Mouse (Mus musculus) brain, embryonic 14.5 days (tissue): ENCODE measurements around the gene Ptprt. TPM values are rescaled to one million over a fixed set of nuclear protein-coding genes. Genes with fewer than 3 reads are reported as not detected.
A peak's percentile ranks its signal among the peaks of the same experiment; 100 is the strongest.

Experiments used
- DNase-seq: peaks from one replicate; pipeline ENCODE4 v3.0.0-alpha.2; 2011; ENCODE audit warnings: low read depth
- CTCF ChIP-seq: fragments of 200-500 bp; IDR thresholded peaks from 2 replicates; pipeline ENCODE4 v1.5.1; 2012; ENCODE audit warnings: inconsistent platforms, mild to moderate bottlenecking, moderate library complexity, borderline replicate concordance; ENCODE audit not compliant: insufficient read depth, insufficient read length; ENCODE audit errors: extremely low read depth
- POLR2A ChIP-seq: fragments of 200-500 bp; IDR thresholded peaks from 2 replicates; pipeline ENCODE4 v1.6.1; 2012; ENCODE audit warnings: mild to moderate bottlenecking, inconsistent platforms, borderline replicate concordance; ENCODE audit not compliant: poor library complexity, insufficient read depth, insufficient read length, severe bottlenecking; ENCODE audit errors: extremely low read depth
- polyA plus RNA-seq: library from polyadenylated mRNA; depleted of rRNA; stranded (reverse); fragments of >200 nt; gene quantifications from 2 replicates; pipeline ENCODE4 v1.2.3, GENCODE M21; 2012; rRNA removed

Gene Ptprt
- 5.7 and 14.8 TPM in 2 replicates for polyA plus RNA-seq

DNA sequence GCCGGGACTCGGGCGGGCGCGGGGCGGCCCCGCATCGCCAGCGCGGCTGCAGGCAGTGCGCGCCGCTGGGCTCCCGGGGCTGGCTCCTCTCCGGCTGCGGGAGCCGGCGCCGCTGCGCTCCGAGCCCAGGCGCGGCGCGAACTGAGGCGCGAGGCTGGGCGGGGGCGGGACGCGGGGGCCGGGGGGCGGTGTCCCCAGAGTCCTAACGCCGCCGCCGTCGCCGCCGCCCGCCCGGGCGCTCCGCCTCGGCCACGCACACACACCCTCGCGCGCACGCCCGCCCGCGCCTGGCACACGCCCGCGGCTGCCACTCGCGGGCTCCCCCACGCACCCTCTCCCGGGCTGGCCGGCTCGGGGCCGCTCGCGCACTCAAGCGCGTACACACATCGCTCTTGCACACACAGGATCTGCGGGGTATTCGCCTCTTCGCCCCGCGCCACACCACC is at the start of gene Ptprt:
Ptprt (minus strand) TSS at position 207 of the 446 bp plus-strand sequence.
- DNase-seq: peak; percentile 53
- TF ChIP-seq POLR2A (no peak), CTCF (no peak)

DNA sequence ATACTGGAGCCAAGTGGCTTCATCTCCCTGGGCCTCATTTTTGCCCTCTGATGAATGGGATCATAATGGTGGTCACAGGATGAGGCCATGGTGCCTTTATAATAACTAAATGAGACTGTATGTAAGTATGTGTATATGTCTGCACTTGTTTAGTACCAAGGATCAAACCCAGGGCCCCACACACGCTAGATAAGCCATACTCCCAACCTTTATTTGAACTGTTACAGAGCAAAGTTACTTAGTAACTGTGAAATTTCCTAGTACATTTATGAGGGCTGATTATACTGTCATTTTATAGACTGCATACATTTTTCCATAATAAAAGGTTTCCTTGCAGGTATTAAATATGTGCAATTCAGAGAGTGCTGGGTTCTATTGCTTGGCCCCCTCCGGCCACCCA is 49.5 kb upstream of the Ptprt start:
- DNase-seq: no peak
- TF ChIP-seq POLR2A (no peak), CTCF (no peak)

- TF ChIP-seq POLR2A (no peak), CTCF (no peak)
- DNase-seq: peak; percentile 21
Observed at GRCm38 (mm10) chr2:162699691-162700090, 38.7 kb upstream of the Ptprt start.

DNA sequence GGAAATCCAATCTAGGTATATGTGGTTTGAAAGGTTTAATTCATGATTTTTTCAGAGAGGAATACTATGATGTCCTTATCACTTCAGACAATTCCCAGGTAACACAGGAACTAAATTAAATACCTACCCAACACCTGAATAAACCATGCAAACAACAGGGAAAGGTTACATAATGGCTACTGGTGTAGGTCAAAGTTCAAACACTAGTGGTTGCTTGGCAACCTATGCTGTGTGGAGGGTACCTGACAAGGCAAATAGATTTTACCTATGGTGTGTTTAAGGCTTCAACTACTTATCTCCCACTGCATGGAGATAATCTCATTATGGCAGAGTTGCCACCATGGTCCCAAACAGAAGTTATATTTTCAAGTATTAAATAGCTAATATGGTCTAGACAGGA is 38.1 kb upstream of the Ptprt start:
- no peak for TF ChIP-seq POLR2A
- TF ChIP-seq CTCF: no peak
- no peak for DNase-seq

GRCm38 (mm10) chr2:162698068-162698467 is 37.1 kb upstream of the Ptprt start:
- peak; percentile 31 for DNase-seq
- TF ChIP-seq POLR2A (no peak), CTCF (no peak)

DNA sequence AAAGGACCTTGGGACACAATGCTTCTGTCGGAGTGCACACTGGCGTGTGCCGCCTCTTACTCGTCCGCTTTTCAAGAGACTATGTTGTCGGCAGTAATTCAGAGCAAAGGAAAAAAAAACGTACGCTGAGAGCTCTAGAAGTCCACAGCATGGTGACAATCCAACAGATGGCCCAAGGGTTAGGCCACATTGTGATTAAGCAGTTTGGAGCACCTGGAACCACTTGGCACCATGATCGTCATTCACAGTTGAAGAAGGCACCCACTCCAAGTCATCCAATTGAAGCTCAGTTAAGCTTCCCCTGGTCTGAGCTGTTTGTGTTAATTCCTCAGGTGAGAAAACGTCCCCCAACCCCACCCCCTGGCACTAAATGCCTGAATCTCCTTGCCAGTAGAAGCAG is 36.2 kb upstream of the Ptprt start:
- TF ChIP-seq CTCF (no peak), POLR2A (no peak)
- DNase-seq: peak; percentile 15

GRCm38 (mm10) chr2:162692143-162692542 is 31.2 kb upstream of the Ptprt start:
- TF ChIP-seq CTCF: no peak
- no peak for TF ChIP-seq POLR2A
- no peak for DNase-seq

GRCm38 (mm10) chr2:162682674-162683073 is 21.7 kb upstream of the Ptprt start:
- DNase-seq: peak; percentile 56
- TF ChIP-seq CTCF (peak; percentile 86), POLR2A (no peak)

- TF ChIP-seq CTCF: no peak
- no peak for DNase-seq
Observed at GRCm38 (mm10) chr2:162662431-162662970, 1.6 kb upstream of the Ptprt start.

DNA sequence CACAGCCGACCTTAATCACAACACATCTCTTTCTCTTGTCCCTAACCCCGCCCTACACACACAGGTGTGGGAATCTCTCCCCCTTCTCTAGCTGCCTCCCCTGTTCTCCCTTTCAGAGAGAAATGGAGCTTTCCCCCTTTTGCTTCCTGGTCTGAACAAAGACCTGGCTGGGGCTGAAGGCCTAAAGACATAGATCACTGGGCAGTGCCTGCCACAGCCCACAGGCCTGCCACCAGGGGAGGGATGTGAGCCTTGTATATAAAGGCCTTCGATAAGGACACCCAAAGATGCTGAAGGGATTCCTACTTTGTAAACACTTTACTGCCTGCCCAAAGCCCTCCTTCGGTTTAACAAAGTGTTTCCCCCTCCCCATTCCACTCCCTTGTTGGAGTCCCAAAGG is 786 bp upstream of the Ptprt start:
- no peak for DNase-seq
- TF ChIP-seq POLR2A (no peak), CTCF (peak; percentile 24; the same call in 1 of the 2 replicates)

- TF ChIP-seq POLR2A (no peak), CTCF (no peak)
- no peak for DNase-seq
Observed at GRCm38 (mm10) chr2:162660231-162660940, 561 bp downstream of the Ptprt start.

GRCm38 (mm10) chr2:162658997-162659396 is 1.9 kb downstream of the Ptprt start:
- peak; percentile 94 for DNase-seq
- TF ChIP-seq POLR2A (no peak), CTCF (peak; percentile 98)

GRCm38 (mm10) chr2:162657541-162657940 is 3.4 kb downstream of the Ptprt start:
- no peak for TF ChIP-seq POLR2A
- no peak for TF ChIP-seq CTCF
- peak; percentile 72 for DNase-seq

- DNase-seq: no peak
- TF ChIP-seq CTCF (no peak), POLR2A (no peak)
Observed at GRCm38 (mm10) chr2:162654416-162654815, 6.5 kb downstream of the Ptprt start.
